ENCODE assay signal across 9 mouse cellular contexts in genomic region chr2:129715671-129716070, GRCm38 (mm10). TPM values are rescaled to one million over a fixed set of nuclear protein-coding genes. Genes with fewer than 3 reads are reported as not detected.
DNase-seq lines count a peak whose midpoint lies in the region; TF ChIP-seq lines count a peak whose summit lies in the region.
"Had no signal": no experiment of that assay in that cellular context is flagged by ENCODE, and none has a peak within 500 bp of the region (broad histone marks: within the 10 kb centered on the region; RNA-seq: fewer than 3 reads in every experiment).

No protein-coding gene starts in this region.

- TF ChIP-seq POLR2A in cortical plate, adult 2 months (IDR thresholded peaks at IDR 0.05; ENCODE audit: extremely low read depth, insufficient read depth, low read length) = no peak

- TF ChIP-seq CTCF in left cerebral cortex, adult 2 months (IDR thresholded peaks at IDR 0.05) = peak; percentile 47
- peak; percentile 35 for TF ChIP-seq CTCF in cortical plate, adult 2 months (IDR thresholded peaks at IDR 0.05; ENCODE audit: extremely low read depth, insufficient read depth, low read length)

- no peak overlapping the region for H3K4me3 ChIP-seq in left cerebral cortex, adult 2 months
- H3K4me3 ChIP-seq in cortical plate, adult 2 months (ENCODE audit: insufficient read depth, low read length) = no peak overlapping the region
- H3K4me3 ChIP-seq: heart, embryonic 13.5 days; neural tube, embryonic 13.5 days had no signal

- intact Hi-C loops in left cerebral cortex, adult 2 months (cut with DNase I) = loop anchor here (5.0 kb wide), 1 partner anchor 157 kb away; no protein-coding TSS in a partner anchor

- no peak overlapping the region for H3K27ac ChIP-seq in left cerebral cortex, adult 2 months
- no peak overlapping the region for H3K27ac ChIP-seq in cortical plate, adult 2 months (ENCODE audit: insufficient read depth, low read length)
- H3K27ac ChIP-seq: heart, embryonic 13.5 days; neural tube, embryonic 13.5 days had no signal

- no peak for DNase-seq in left cerebral cortex, adult 2 months (ENCODE audit: extremely low spot score in 1 of 2, low spot score in 2 of 2)
- no peak for DNase-seq in left cerebral cortex, adult 8-10 months (ENCODE audit: low spot score in 2 of 2)
- peak; percentile 78 for DNase-seq in ZHBTc4 (ENCODE audit: low read depth, low spot score)
- DNase-seq in kidney, postnatal 10 days = peak; percentile 85
- peak; percentile 76 for DNase-seq in mesoderm, embryonic 11.5 days (ENCODE audit: low read depth, low spot score)
- peak; percentile 78 for DNase-seq in thymus, postnatal 4 days

- H3K4me1 ChIP-seq in cortical plate, adult 2 months (ENCODE audit: control insufficient read depth, insufficient read depth, low read length) = peaks cover 1% of the 10 kb centered on the region; the same call in 1 of the 2 replicates
- H3K4me1 ChIP-seq: heart, embryonic 13.5 days; neural tube, embryonic 13.5 days had no signal

RNA-seq across cellular contexts. Expression of gene Pdyn, which starts 16.0 kb away (rescaled TPM):
- 10 to 100 TPM; 29.6 to 33.9 TPM for total RNA-seq in left cerebral cortex, adult 2 months (2021)
- 10 to 100 TPM; 45.0 to 64.2 (median 51.7) TPM for total RNA-seq in left cerebral cortex, adult 8-10 months (2022)
- polyA plus RNA-seq in cortical plate, adult 2 months (2012; rRNA removed) = 17.5 and 24.1 TPM in 2 replicates
- polyA plus RNA-seq: heart, embryonic 13.5 days had no signal

Comparison
In these comparisons a context has a peak if more than half of its experiments do, and no peak if none do; other contexts are left out.
1. DNase-seq: peak in ZHBTc4 (single experiment), kidney, postnatal 10 days (single experiment), mesoderm, embryonic 11.5 days (single experiment) and thymus, postnatal 4 days (single experiment); none in left cerebral cortex, adult 2 months (0 of 2) and left cerebral cortex, adult 8-10 months (0 of 2).